Mouse (Mus musculus) B cell, adult 62 days (primary cell): ENCODE data around the gene Mrps22. TPM values are rescaled to one million over a fixed set of nuclear protein-coding genes. Genes with fewer than 3 reads are reported as not detected.

Experiments used
- total RNA-seq: library from RNA; stranded (reverse); gene quantifications from 4 replicates; pipeline ENCODE4 v1.2.4, GENCODE M21; 2023

The Mrps22 gene
- total RNA-seq, result 11.0 to 18.8 TPM (median 16.2 TPM) in 4 replicates

DNA sequence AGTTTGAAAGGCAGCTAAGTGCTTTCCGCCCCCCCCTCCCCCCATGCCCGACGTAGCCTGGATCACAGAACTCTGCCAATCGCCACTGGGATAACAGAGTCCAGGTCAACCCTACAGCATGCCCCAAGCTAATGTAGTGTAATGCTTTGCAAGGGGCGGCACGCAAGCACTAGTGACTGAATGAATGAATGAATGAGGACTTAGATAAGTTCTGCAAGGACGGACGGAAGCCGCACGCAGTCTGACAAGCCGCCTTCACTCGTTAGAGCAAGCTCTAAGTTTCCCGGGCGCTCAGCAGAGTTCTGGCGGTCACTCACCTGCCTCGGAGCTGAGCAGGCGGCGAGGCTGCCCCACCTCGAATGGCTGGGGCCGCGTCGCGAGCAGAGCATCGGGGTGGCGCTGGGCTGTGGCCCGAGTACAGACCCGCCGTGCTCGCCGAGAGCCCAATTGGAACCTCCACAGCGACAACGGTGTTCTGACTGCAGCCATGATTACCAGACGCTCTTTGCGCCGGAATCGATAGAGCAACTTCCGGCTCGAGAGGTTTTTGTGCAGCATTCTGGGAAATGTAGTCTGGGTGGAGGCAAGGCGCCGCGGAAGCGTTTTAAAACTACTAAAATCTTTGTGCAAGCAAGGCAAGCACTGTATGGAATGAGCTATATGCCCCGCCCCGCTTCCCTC lies at the start of gene Mrps22:
Gene Mrps22 (minus strand): TSS at position 505 of the 681 bp plus-strand sequence.

DNA sequence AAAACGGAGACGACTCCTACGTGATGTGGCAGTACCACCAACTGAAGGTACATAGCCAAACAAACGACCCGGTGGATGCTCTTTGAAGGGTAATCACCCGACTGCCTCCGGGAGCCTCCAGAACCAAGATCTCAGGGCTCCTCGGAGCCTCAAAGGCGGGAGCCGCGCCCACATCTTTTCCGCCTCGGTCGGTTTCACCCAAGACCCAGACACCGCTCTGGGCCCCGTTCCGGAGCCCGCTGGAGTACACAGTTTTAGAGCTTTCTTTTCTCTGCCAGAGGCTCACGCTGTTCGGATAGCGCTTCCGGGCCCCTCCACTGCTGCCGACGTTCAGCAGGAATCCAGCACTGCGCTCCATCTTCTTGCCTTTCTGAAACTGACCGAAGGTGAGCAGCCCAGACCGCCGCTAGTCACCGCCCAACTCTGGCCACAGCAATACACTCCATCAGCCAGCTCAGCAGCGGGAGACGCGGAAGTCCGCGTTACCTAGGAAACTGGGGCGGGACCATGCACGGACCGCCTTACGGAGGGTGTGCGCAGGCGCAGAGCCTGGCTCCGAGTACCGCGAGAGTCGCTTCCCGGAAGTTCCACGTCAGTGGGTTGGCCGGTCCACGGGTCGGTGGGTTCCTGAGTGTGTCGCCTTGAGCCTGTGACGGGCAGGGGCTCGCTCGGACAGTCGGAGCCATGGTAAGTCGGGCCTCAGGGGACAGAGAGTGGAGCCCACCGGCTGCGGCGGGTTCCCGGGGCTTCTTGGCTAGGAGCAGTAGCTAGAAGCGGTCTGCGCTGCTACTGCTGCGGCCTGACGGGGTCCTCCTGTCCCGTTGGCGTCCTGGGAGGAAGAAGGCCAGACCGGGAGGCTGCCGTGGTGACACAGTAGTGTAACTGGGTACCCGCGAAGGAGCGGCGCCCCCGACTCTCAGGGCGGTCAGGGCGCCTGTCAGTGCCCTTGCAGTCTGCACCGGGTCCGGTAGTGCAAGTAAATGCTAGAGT lies 38.0 kb downstream of the Mrps22 start, which contains the start of gene Copb2:
Gene Copb2 (plus strand): TSS at position 585 of the 990 bp plus-strand sequence.

Other genes with a start within 250 kb of the Mrps22 start
- 0.27 to 0.28 TPM in 2 of 4 replicates, not detected in the others for gene Rbp1, start 178.7 kb downstream of the Mrps22 start, total RNA-seq
- gene Rbp2, start 115.5 kb downstream of the Mrps22 start, total RNA-seq, result not detected in 4 replicates
- gene Copb2, start 37.9 kb downstream of the Mrps22 start, total RNA-seq, result 83.9 to 93.0 TPM (median 87.1 TPM) in 4 replicates
- not detected in 4 replicates for gene Prr23a1, start 240.8 kb upstream of the Mrps22 start, total RNA-seq